Mouse (Mus musculus) heart, embryonic 12.5 days (tissue): ENCODE data around the gene Cntn4. TPM values are rescaled to one million over a fixed set of nuclear protein-coding genes. Genes with fewer than 3 reads are reported as not detected.

Experiments
- ATAC-seq: fragments of 200-750 bp; cut with Nextera tagmentation; 2 replicates; pipeline ENCODE4 v1.8.0; 2017; ENCODE audit warnings: moderate TSS enrichment, moderate library complexity; ENCODE audit not compliant: insufficient number of reproducible peaks, low FRiP score
- H3K27ac ChIP-seq: fragments of 300-500 bp; sonication (generic); 2 replicates; pipeline ENCODE4 v1.5.1; 2016; ENCODE audit warnings: mild to moderate bottlenecking, moderate library complexity; ENCODE audit not compliant: poor library complexity, severe bottlenecking
- H3K27me3 ChIP-seq: fragments of 300-500 bp; sonication (generic); replicated peaks from 2 replicates; pipeline ENCODE4 v1.6.1; 2016; ENCODE audit warnings: mild to moderate bottlenecking, moderate library complexity
- H3K36me3 ChIP-seq: fragments of 300-500 bp; sonication (generic); 2 replicates; pipeline ENCODE4 v1.6.1; 2016; ENCODE audit warnings: mild to moderate bottlenecking, moderate library complexity
- H3K4me1 ChIP-seq: fragments of 300-500 bp; sonication (generic); replicated peaks from 2 replicates; pipeline ENCODE4 v1.6.1; 2016; ENCODE audit warnings: mild to moderate bottlenecking
- H3K4me2 ChIP-seq: fragments of 300-500 bp; sonication (generic); 2 replicates; pipeline ENCODE4 v1.6.1; 2016; ENCODE audit warnings: mild to moderate bottlenecking, moderate library complexity
- H3K4me3 ChIP-seq: fragments of 300-500 bp; sonication (generic); 2 replicates; pipeline ENCODE4 v1.5.1; 2016; ENCODE audit warnings: mild to moderate bottlenecking
- H3K9ac ChIP-seq: fragments of 300-500 bp; sonication (generic); 2 replicates; pipeline ENCODE4 v1.6.1; 2016; ENCODE audit warnings: mild to moderate bottlenecking, moderate library complexity
- H3K9me3 ChIP-seq: fragments of 300-500 bp; sonication (generic); replicated peaks from 2 replicates; pipeline ENCODE4 v1.6.1; 2016; ENCODE audit warnings: mild to moderate bottlenecking, moderate library complexity
- WGBS: fragments of 180-500 bp; shearing (Covaris S2); methylation state at CpG from one replicate; pipeline ENCODE4 v1.1.7; 2016; 5-methylcytosine and 5-hydroxymethylcytosine counted together
- polyA plus RNA-seq: library from polyadenylated mRNA; unstranded; fragments of >200 nt; fragmentation: Nextera tagmentation; extraction: Ambion mirVana; gene quantifications from 2 replicates; pipeline ENCODE4 v1.2.1, GENCODE M21; 2016

Cntn4 gene
- polyA plus RNA-seq, 1 experiment from 2014 or later: 1.9 TPM

GRCm38 (mm10) chr6:106237046-106237948 is 559.8 kb downstream of the Cntn4 start:
- Histone ChIP-seq H3K4me3 (no peak overlapping the region), H3K4me1 (no peaks in the 10 kb centered on the region), H3K9me3 (no peaks in the 10 kb centered on the region), H3K9ac (no peak overlapping the region), H3K4me2 (no peak overlapping the region), H3K27ac (no peak overlapping the region), H3K27me3 (no peaks in the 10 kb centered on the region), H3K36me3 (no peaks in the 10 kb centered on the region)
- 75% methylated on average over 12 of the region's 12 CpGs for WGBS
- ATAC-seq: no peak

DNA sequence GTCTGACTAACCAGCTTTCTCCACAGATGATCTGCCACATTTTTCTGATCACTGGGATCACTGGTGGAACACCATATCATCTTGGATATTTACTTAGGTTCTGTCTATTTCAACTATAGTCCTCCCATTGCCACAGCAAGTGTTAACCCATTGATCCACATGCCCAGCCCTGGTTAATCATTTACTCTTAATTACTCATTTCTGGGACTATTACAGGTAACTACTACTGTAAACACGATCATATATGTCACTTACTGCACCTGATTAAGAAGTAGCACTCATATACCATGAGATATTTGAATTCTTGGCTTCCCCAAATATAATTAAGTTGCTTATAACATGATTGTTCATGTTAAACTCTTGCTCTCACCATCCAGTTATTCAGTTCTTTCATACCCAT is 564.1 kb downstream of the Cntn4 start:
- H3K9me3 ChIP-seq: no peaks in the 10 kb centered on the region
- no peaks in the 10 kb centered on the region for H3K36me3 ChIP-seq
- no peak overlapping the region for H3K4me2 ChIP-seq
- H3K4me1 ChIP-seq: no peaks in the 10 kb centered on the region
- no peak overlapping the region for H3K27ac ChIP-seq
- ATAC-seq: no peak
- H3K4me3 ChIP-seq: no peak overlapping the region
- 57% methylated on average over 1 of the region's 1 CpGs for WGBS
- H3K9ac ChIP-seq: no peak overlapping the region
- no peaks in the 10 kb centered on the region for H3K27me3 ChIP-seq

DNA sequence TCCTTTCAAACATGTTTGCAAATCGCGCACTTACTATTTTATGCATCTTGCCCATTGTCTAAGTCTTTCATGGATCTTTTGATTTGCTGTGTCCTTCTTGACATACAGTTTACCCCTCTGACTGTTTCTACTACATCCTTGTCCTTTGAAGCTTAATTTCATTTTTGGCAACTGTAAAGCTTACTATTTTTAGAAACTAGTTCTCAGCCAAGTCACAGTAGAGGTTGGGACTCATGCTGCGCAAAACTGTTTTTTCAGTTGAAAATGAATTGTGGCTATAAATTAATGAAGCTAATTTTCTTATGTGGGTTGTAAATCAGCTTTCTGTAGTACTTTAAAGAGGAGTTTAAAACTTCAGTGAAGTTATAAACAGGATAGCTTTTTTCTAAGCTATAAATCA is 585.9 kb downstream of the Cntn4 start:
- no peaks in the 10 kb centered on the region for H3K27me3 ChIP-seq
- H3K9me3 ChIP-seq: no peaks in the 10 kb centered on the region
- no peak overlapping the region for H3K4me3 ChIP-seq
- no peak for ATAC-seq
- no peak overlapping the region for H3K9ac ChIP-seq
- H3K4me1 ChIP-seq: no peaks in the 10 kb centered on the region
- H3K4me2 ChIP-seq: no peak overlapping the region
- 86% methylated on average over 3 of the region's 3 CpGs for WGBS
- H3K27ac ChIP-seq: no peak overlapping the region
- no peaks in the 10 kb centered on the region for H3K36me3 ChIP-seq

GRCm38 (mm10) chr6:106265487-106265886 is 588.0 kb downstream of the Cntn4 start:
- no peaks in the 10 kb centered on the region for H3K9me3 ChIP-seq
- no peak overlapping the region for H3K4me3 ChIP-seq
- no peak for ATAC-seq
- 75% methylated on average over 3 of the region's 3 CpGs for WGBS
- H3K36me3 ChIP-seq: no peaks in the 10 kb centered on the region
- no peak overlapping the region for H3K27ac ChIP-seq
- H3K9ac ChIP-seq: no peak overlapping the region
- H3K27me3 ChIP-seq: no peaks in the 10 kb centered on the region
- H3K4me1 ChIP-seq: no peaks in the 10 kb centered on the region
- H3K4me2 ChIP-seq: no peak overlapping the region

DNA sequence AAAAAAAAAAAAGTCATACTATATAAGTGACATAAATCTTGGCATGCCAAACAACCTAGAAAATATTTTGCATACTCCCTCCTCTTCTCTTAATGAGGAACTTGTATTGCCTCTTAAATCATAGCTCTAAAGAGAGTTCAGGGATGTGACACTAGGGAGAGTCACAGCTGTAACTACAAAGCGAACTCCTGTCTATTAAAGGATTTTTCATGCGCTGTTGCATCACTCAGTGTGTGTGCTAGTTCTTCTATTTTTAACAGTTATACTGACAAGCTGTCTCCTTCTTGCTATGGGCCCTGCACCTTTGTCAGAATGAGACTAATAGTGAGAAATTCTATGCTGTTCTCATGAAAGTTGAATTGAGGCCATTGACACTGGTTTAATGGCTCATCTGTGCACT is 588.8 kb downstream of the Cntn4 start:
- H3K27me3 ChIP-seq: no peaks in the 10 kb centered on the region
- H3K36me3 ChIP-seq: no peaks in the 10 kb centered on the region
- H3K4me2 ChIP-seq: no peak overlapping the region
- no peaks in the 10 kb centered on the region for H3K4me1 ChIP-seq
- no peak overlapping the region for H3K9ac ChIP-seq
- no peaks in the 10 kb centered on the region for H3K9me3 ChIP-seq
- ATAC-seq: no peak
- no peak overlapping the region for H3K4me3 ChIP-seq
- 74% methylated on average over 2 of the region's 2 CpGs for WGBS
- no peak overlapping the region for H3K27ac ChIP-seq

- no peaks in the 10 kb centered on the region for H3K4me1 ChIP-seq
- ATAC-seq: no peak
Measured at GRCm38 (mm10) chr6:106268723-106269122, 591.3 kb downstream of the Cntn4 start.

DNA sequence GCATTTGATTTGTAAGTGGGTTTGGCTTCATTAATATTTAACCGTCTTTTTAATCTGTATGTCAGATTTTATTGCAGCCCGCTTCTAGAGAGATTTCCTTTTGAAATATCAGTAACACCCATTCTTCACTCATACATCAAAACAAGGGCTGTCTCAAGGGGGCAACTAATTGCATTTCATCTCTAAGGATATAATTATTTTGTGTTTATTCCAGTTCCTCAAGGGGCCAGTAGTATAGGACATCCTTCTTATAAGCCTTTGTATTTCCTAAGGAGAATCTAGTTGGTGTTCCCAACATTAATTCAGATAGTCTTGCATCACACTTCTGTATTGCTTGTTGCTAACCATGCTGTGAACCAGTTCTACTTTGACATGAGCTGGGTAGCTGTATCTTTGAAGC is 599.7 kb downstream of the Cntn4 start:
- no peak overlapping the region for H3K4me3 ChIP-seq
- H3K27ac ChIP-seq: no peak overlapping the region
- WGBS: 81% methylated on average over 2 of the region's 2 CpGs
- no peaks in the 10 kb centered on the region for H3K4me1 ChIP-seq
- H3K9me3 ChIP-seq: no peaks in the 10 kb centered on the region
- no peaks in the 10 kb centered on the region for H3K36me3 ChIP-seq
- ATAC-seq: no peak
- no peak overlapping the region for H3K4me2 ChIP-seq
- no peak overlapping the region for H3K9ac ChIP-seq
- H3K27me3 ChIP-seq: no peaks in the 10 kb centered on the region

More at GRCm38 (mm10) chr6:106268723-106269122, 591.3 kb downstream of the Cntn4 start:
- no peak overlapping the region for H3K9ac ChIP-seq
- no peak overlapping the region for H3K4me3 ChIP-seq
- no peak overlapping the region for H3K27ac ChIP-seq
- WGBS: 72% methylated on average over 4 of the region's 4 CpGs
- no peaks in the 10 kb centered on the region for H3K36me3 ChIP-seq
- no peaks in the 10 kb centered on the region for H3K27me3 ChIP-seq
- no peaks in the 10 kb centered on the region for H3K9me3 ChIP-seq
- H3K4me2 ChIP-seq: no peak overlapping the region

GRCm38 (mm10) chr6:106281621-106282020 is 604.2 kb downstream of the Cntn4 start:
- no peaks in the 10 kb centered on the region for H3K27me3 ChIP-seq
- H3K4me3 ChIP-seq: no peak overlapping the region
- ATAC-seq: no peak
- H3K4me1 ChIP-seq: no peaks in the 10 kb centered on the region
- H3K9ac ChIP-seq: no peak overlapping the region
- no peak overlapping the region for H3K27ac ChIP-seq
- no peak overlapping the region for H3K4me2 ChIP-seq
- no peaks in the 10 kb centered on the region for H3K36me3 ChIP-seq
- 78% methylated on average over 6 of the region's 6 CpGs for WGBS
- H3K9me3 ChIP-seq: no peaks in the 10 kb centered on the region

- WGBS: 79% methylated on average over 1 of the region's 1 CpGs
- no peak overlapping the region for H3K27ac ChIP-seq
- no peak for ATAC-seq
- no peaks in the 10 kb centered on the region for H3K27me3 ChIP-seq
- H3K4me1 ChIP-seq: no peaks in the 10 kb centered on the region
- H3K4me2 ChIP-seq: no peak overlapping the region
- no peak overlapping the region for H3K9ac ChIP-seq
- H3K36me3 ChIP-seq: no peaks in the 10 kb centered on the region
- H3K9me3 ChIP-seq: no peaks in the 10 kb centered on the region
- H3K4me3 ChIP-seq: no peak overlapping the region
Measured at GRCm38 (mm10) chr6:106283815-106284214, 606.4 kb downstream of the Cntn4 start.

DNA sequence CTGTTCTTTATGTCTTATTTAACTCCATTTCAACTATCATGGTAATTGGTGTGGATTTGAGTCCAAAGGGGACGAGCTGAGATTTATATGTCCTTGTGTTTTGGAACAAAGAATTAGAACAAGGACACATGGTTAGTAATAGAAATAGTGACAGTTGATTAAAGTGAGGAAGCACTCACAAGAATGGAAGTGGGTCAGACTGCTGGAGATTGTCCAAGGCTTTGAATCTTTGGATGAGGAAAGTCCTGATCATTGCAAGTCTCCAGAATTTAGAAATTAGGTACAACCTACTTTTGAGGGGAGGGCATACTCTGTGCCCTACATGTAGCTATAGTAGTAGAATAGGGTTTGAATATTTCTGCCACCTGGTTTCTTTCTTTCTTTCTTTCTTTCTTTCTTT is 622.0 kb downstream of the Cntn4 start:
- Histone ChIP-seq H3K4me2 (no peak overlapping the region), H3K4me1 (no peaks in the 10 kb centered on the region), H3K27me3 (no peaks in the 10 kb centered on the region), H3K27ac (no peak overlapping the region), H3K36me3 (no peaks in the 10 kb centered on the region), H3K9ac (no peak overlapping the region), H3K4me3 (no peak overlapping the region), H3K9me3 (no peaks in the 10 kb centered on the region)
- WGBS: 66% methylated on average over 1 of the region's 1 CpGs
- no peak for ATAC-seq

GRCm38 (mm10) chr6:106300179-106300578 is 622.7 kb downstream of the Cntn4 start:
- Histone ChIP-seq H3K4me1 (no peaks in the 10 kb centered on the region), H3K4me3 (no peak overlapping the region), H3K4me2 (no peak overlapping the region), H3K9me3 (no peaks in the 10 kb centered on the region), H3K27ac (no peak overlapping the region), H3K36me3 (no peaks in the 10 kb centered on the region), H3K9ac (no peak overlapping the region), H3K27me3 (no peaks in the 10 kb centered on the region)
- 45% methylated on average over 3 of the region's 3 CpGs for WGBS
- ATAC-seq: no peak

DNA sequence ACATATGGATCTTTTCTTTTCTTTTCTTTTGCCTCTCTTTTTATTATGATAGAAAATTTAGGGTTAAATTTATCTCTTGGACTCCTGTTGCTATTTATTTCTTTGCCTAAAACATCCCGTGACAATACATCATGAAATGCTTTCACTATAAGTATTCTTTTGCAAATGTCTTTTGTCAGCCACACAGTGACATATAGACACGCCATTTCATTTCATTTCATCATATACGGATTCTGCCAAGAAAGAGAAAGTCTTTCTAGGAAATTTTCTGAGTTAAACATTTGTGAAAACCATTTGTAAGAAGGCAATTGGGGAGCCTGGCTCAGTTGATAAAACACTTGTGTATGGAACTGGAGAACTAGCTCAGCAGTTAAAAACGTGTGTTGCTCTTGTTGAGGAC is 625.0 kb downstream of the Cntn4 start:
- H3K9me3 ChIP-seq: no peaks in the 10 kb centered on the region
- no peaks in the 10 kb centered on the region for H3K27me3 ChIP-seq
- no peak overlapping the region for H3K4me2 ChIP-seq
- no peak for ATAC-seq
- no peak overlapping the region for H3K27ac ChIP-seq
- no peaks in the 10 kb centered on the region for H3K4me1 ChIP-seq
- no peak overlapping the region for H3K4me3 ChIP-seq
- no peaks in the 10 kb centered on the region for H3K36me3 ChIP-seq
- 57% methylated on average over 4 of the region's 4 CpGs for WGBS
- H3K9ac ChIP-seq: no peak overlapping the region
